Mouse (Mus musculus) forelimb bud, embryonic 11.5 days (tissue): ENCODE measurements around the gene Ccnj.

Source experiments
- DNase-seq: peaks from one replicate; pipeline ENCODE4 v3.0.0-alpha.2; 2012; ENCODE audit warnings: low read depth, low spot score

The Ccnj gene

GRCm38 (mm10) chr19:40830703-40831415, at the start of gene Ccnj:
Ccnj (plus strand) TSS chr19:40831279.
- peak; percentile 89 for DNase-seq

- DNase-seq, result no peak
Observed at GRCm38 (mm10) chr19:40788004-40788714, 42.9 kb upstream of the Ccnj start.

GRCm38 (mm10) chr19:40788715-40789084, 42.4 kb upstream of the Ccnj start:
- DNase-seq, result no peak

- no peak for DNase-seq
Observed at GRCm38 (mm10) chr19:40805176-40805737, 25.8 kb upstream of the Ccnj start.

- no peak for DNase-seq
Observed at GRCm38 (mm10) chr19:40809858-40810257, 21.2 kb upstream of the Ccnj start.

- no peak for DNase-seq
Observed at GRCm38 (mm10) chr19:40811840-40812239, 19.2 kb upstream of the Ccnj start.

GRCm38 (mm10) chr19:40812778-40813177, 18.3 kb upstream of the Ccnj start:
- no peak for DNase-seq

- DNase-seq, result no peak
Observed at GRCm38 (mm10) chr19:40813385-40813784, 17.7 kb upstream of the Ccnj start.

- DNase-seq, result no peak
Observed at GRCm38 (mm10) chr19:40815645-40816183, 15.4 kb upstream of the Ccnj start.

GRCm38 (mm10) chr19:40817901-40818532, 13.1 kb upstream of the Ccnj start:
- DNase-seq, result no peak

GRCm38 (mm10) chr19:40818764-40819163, 12.3 kb upstream of the Ccnj start:
- DNase-seq, result no peak

- DNase-seq, result no peak
Observed at GRCm38 (mm10) chr19:40821306-40821825, 9.7 kb upstream of the Ccnj start.

GRCm38 (mm10) chr19:40825636-40826035, 5.4 kb upstream of the Ccnj start:
- no peak for DNase-seq

- no peak for DNase-seq
Observed at GRCm38 (mm10) chr19:40826735-40827134, 4.3 kb upstream of the Ccnj start.

- no peak for DNase-seq
Observed at GRCm38 (mm10) chr19:40830198-40830597, 881 bp upstream of the Ccnj start.

GRCm38 (mm10) chr19:40831416-40832201, 530 bp downstream of the Ccnj start:
- DNase-seq, result peak; percentile 56

- DNase-seq, result no peak
Observed at GRCm38 (mm10) chr19:40832361-40832760, 1.3 kb downstream of the Ccnj start.

GRCm38 (mm10) chr19:40834436-40834835, 3.4 kb downstream of the Ccnj start:
- DNase-seq, result no peak

GRCm38 (mm10) chr19:40838205-40838604, 7.1 kb downstream of the Ccnj start:
- no peak for DNase-seq

- no peak for DNase-seq
Observed at GRCm38 (mm10) chr19:40840303-40840702, 9.2 kb downstream of the Ccnj start.

- DNase-seq, result no peak
Observed at GRCm38 (mm10) chr19:40841083-40841482, 10.0 kb downstream of the Ccnj start.
